ENCODE assay signal across 19 mouse cellular contexts in genomic region chr10:80784871-80785270, GRCm38 (mm10). TPM values are rescaled to one million over a fixed set of nuclear protein-coding genes. Genes with fewer than 3 reads are reported as not detected.
DNase-seq lines count a peak whose midpoint lies in the region; ATAC-seq and TF ChIP-seq lines count a peak whose summit lies in the region.
"Had no signal": no experiment of that assay in that cellular context is flagged by ENCODE, and none has a peak within 500 bp of the region (broad histone marks: within the 10 kb centered on the region; RNA-seq: fewer than 3 reads in every experiment).

No protein-coding gene starts in this region.

- no peaks in the 10 kb centered on the region for H3K4me1 ChIP-seq in heart, embryonic 10.5 days
- H3K4me1 ChIP-seq: embryonic facial prominence, embryonic 13.5 days; forebrain, embryonic 13.5 days had no signal

- no peak for TF ChIP-seq CTCF in gastrocnemius, adult 2 months (IDR thresholded peaks at IDR 0.05)

- peaks cover 98% of the 10 kb centered on the region for H3K36me3 ChIP-seq in heart, embryonic 10.5 days

- H3K27me3 ChIP-seq in heart, embryonic 10.5 days (ENCODE audit: insufficient read depth, poor library complexity, severe bottlenecking) = no peaks in the 10 kb centered on the region
- H3K27me3 ChIP-seq: embryonic facial prominence, embryonic 13.5 days; forebrain, embryonic 13.5 days had no signal

- intact Hi-C loops in gastrocnemius, adult 2 months (cut with DNase I) = no loop called here

- H3K4me3 ChIP-seq in gastrocnemius, adult 2 months = no peak overlapping the region
- no peak overlapping the region for H3K4me3 ChIP-seq in heart, embryonic 10.5 days
- H3K4me3 ChIP-seq: embryonic facial prominence, embryonic 13.5 days; forebrain, embryonic 13.5 days had no signal

- no peak for ATAC-seq in erythroblast, adult 5-6 weeks (replicated peaks; ENCODE audit: low FRiP score, poor library complexity, severe bottlenecking)
- ATAC-seq: forebrain, embryonic 13.5 days; forebrain, postnatal 0 days; intestine, embryonic 16.5 days had no signal

- no peaks in the 10 kb centered on the region for H3K9me3 ChIP-seq in heart, embryonic 10.5 days
- H3K9me3 ChIP-seq: embryonic facial prominence, embryonic 13.5 days; forebrain, embryonic 13.5 days had no signal

- peak overlapping the region; percentile 69 for H3K27ac ChIP-seq in gastrocnemius, adult 2 months
- no peak overlapping the region for H3K27ac ChIP-seq in heart, embryonic 10.5 days
- H3K27ac ChIP-seq: embryonic facial prominence, embryonic 13.5 days; forebrain, embryonic 13.5 days; hindbrain, embryonic 14.5 days had no signal

- peak; percentile 53 for DNase-seq in gastrocnemius, adult 2 months
- DNase-seq in gastrocnemius, postnatal 25 days = no peak
- peak; percentile 52 to 53 for DNase-seq in heart, adult 9 months (ENCODE audit: low spot score in 2 of 2)
- no peak for DNase-seq in heart, embryonic 10.5 days (ENCODE audit: low spot score)
- DNase-seq in retina, embryonic 14.5 days (ENCODE audit: low spot score) = peak; percentile 11
- DNase-seq in retina, postnatal 1 day = no peak
- DNase-seq: adrenal gland, postnatal 10 days; cerebellum, adult 11-12 months; cerebellum, adult 9-10 months; cerebellum, postnatal 25 days; forebrain, postnatal 0 days; gastrocnemius, postnatal 10 days; heart, postnatal 14 days had no signal

- 90% methylated on average over 12 of the region's 12 CpGs for WGBS in heart, embryonic 10.5 days

RNA-seq across cellular contexts. Expression of gene Sf3a2, which starts 13.1 kb away (rescaled TPM):
- total RNA-seq in gastrocnemius, adult 2 months (2021) = 10 to 100 TPM; 28.9 to 29.1 TPM
- 10 to 100 TPM; 24.0 to 24.9 TPM for total RNA-seq in gastrocnemius, postnatal 25 days (2021)
- polyA plus RNA-seq in heart, embryonic 10.5 days (2016; fragmentation: Nextera tagmentation; extraction: Ambion mirVana) = 70.6 and 84.1 TPM in 2 replicates
- total RNA-seq in erythroblast, adult 5-6 weeks (2015; ENCODE audit: low replicate concordance) = 19.6 and 26.5 TPM in 2 replicates
- 7.2 and 11.2 TPM in 2 replicates for total RNA-seq in erythroblast, adult 5-6 weeks (2017; ENCODE audit: low replicate concordance)

RNA-seq across cellular contexts. Expression of gene Plekhj1, which starts 13.6 kb away (rescaled TPM):
- 10 to 100 TPM; 22.3 to 29.8 TPM for total RNA-seq in gastrocnemius, adult 2 months (2021)
- total RNA-seq in gastrocnemius, postnatal 25 days (2021) = 10 to 100 TPM; 22.4 to 27.3 TPM
- polyA plus RNA-seq in heart, embryonic 10.5 days (2016; fragmentation: Nextera tagmentation; extraction: Ambion mirVana) = 116 and 151 TPM in 2 replicates
- total RNA-seq in erythroblast, adult 5-6 weeks (2015; ENCODE audit: low replicate concordance) = 24.5 and 45.2 TPM in 2 replicates
- 8.2 and 13.9 TPM in 2 replicates for total RNA-seq in erythroblast, adult 5-6 weeks (2017; ENCODE audit: low replicate concordance)

RNA-seq across cellular contexts. Expression of gene Amh, which starts 20.2 kb away (rescaled TPM):
- under 1 TPM; 0.38 to 0.98 TPM for total RNA-seq in gastrocnemius, adult 2 months (2021)
- total RNA-seq in gastrocnemius, postnatal 25 days (2021) = under 1 TPM; 0.20 to 0.21 TPM
- not detected in 2 replicates for polyA plus RNA-seq in heart, embryonic 10.5 days (2016; fragmentation: Nextera tagmentation; extraction: Ambion mirVana)
- total RNA-seq in erythroblast, adult 5-6 weeks (2015; ENCODE audit: low replicate concordance) = not detected in 2 replicates
- total RNA-seq in erythroblast, adult 5-6 weeks (2017; ENCODE audit: low replicate concordance) = not detected in 2 replicates
- polyA plus RNA-seq: embryonic facial prominence, embryonic 13.5 days; forebrain, postnatal 0 days; hindbrain, embryonic 14.5 days had no signal

RNA-seq across cellular contexts. Expression of gene Jsrp1, which starts 28.4 kb away (rescaled TPM):
- total RNA-seq in gastrocnemius, adult 2 months (2021) = 100 to 1,000 TPM; 397 to 414 TPM
- 100 to 1,000 TPM; 395 to 415 TPM for total RNA-seq in gastrocnemius, postnatal 25 days (2021)
- polyA plus RNA-seq in heart, embryonic 10.5 days (2016; fragmentation: Nextera tagmentation; extraction: Ambion mirVana) = 7.9 and 8.8 TPM in 2 replicates
- total RNA-seq in erythroblast, adult 5-6 weeks (2015; ENCODE audit: low replicate concordance) = not detected in 2 replicates
- not detected in 2 replicates for total RNA-seq in erythroblast, adult 5-6 weeks (2017; ENCODE audit: low replicate concordance)
- total RNA-seq: heart, postnatal 14 days; MEL had no signal
- polyA plus RNA-seq: forebrain, embryonic 13.5 days had no signal

RNA-seq across cellular contexts. Expression of gene Dot1l, which starts 29.9 kb away (rescaled TPM):
- 10 to 100 TPM; 19.9 to 23.1 TPM for total RNA-seq in gastrocnemius, adult 2 months (2021)
- 10 to 100 TPM; 24.6 TPM for total RNA-seq in gastrocnemius, postnatal 25 days (2021)
- 25.6 and 26.1 TPM in 2 replicates for polyA plus RNA-seq in heart, embryonic 10.5 days (2016; fragmentation: Nextera tagmentation; extraction: Ambion mirVana)
- 10.9 and 15.6 TPM in 2 replicates for total RNA-seq in erythroblast, adult 5-6 weeks (2015; ENCODE audit: low replicate concordance)
- total RNA-seq in erythroblast, adult 5-6 weeks (2017; ENCODE audit: low replicate concordance) = 8.0 and 22.9 TPM in 2 replicates

Comparison
In these comparisons a context has a peak if more than half of its experiments do, and no peak if none do; other contexts are left out.
1. DNase-seq: peak in gastrocnemius, adult 2 months (single experiment), heart, adult 9 months (2 of 2) and retina, embryonic 14.5 days (single experiment); none in gastrocnemius, postnatal 25 days (single experiment), heart, embryonic 10.5 days (single experiment) and retina, postnatal 1 day (single experiment).